Mouse (Mus musculus): ENCODE measurements around the gene Gm10273. TPM values are rescaled to one million over a fixed set of nuclear protein-coding genes. Genes with fewer than 3 reads are reported as not detected.

Gm10273 gene
- polyA plus RNA-seq, 1 experiment: 13.7 TPM

GRCm38 (mm10) chr10:59391907-59392306 lies 3.5 kb upstream of the Gm10273 start:
- DNase-seq (ENCODE audit: low read depth, low spot score): no peak
- 22% methylated on average over 4 of the region's 4 CpGs for WGBS

DNA sequence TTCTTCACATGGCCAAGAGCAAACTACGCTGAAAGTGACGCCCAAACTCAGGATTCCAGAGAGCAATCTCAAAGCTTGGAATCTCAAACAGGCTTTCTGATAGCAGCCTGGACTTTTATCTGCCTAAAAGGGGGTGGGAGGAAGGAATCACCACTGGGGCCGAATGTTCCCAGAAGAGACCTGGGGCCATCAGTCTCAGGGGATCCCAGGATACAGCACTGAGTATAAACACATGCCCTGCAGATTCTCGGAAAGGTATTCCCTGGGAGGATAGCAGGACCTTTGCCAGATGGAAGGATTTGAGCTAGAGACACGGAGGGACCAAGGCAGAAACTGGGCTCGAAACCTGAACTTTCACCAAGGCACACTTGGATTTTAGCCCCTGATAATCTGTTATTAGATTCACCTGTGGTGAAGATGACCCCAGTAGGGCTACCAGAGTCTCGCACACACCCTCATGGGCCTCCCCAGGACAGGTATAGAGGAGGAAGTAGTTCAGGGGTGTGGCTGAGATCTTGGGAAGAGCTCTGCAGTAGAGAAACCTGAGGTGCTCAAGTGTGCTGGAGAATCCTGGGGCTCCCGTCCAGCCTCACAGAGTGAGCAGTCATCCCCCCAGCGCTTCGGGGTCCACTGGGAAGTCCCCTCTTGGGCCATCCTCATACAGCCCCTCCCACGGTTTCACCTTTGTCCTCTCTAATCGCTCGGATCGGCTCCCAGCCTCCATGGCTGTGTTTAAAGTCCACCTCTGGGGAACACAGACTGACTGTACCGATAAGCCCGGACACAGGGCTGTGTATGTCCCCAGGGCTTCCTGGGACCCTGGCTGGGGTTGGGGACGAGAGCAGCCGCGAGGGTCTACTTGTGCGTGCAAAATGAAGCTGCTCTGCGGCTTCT lies 7.7 kb downstream of the Gm10273 start, which contains the start of gene Pla2g12b:
TSS of gene Pla2g12b (plus strand) at position 762 of the 894 bp plus-strand sequence.
- DNase-seq (ENCODE audit: low read depth, low spot score): peak; percentile 33

GRCm38 (mm10) chr10:59403793-59404149 lies 8.3 kb downstream of the Gm10273 start:
- 56% methylated on average over 10 of the region's 10 CpGs for WGBS
- DNase-seq (ENCODE audit: low read depth, low spot score): no peak

More for the DNA sequence above, 7.7 kb downstream of the Gm10273 start, which contains the start of gene Pla2g12b:
- WGBS: 31% methylated on average over 21 of the region's 21 CpGs

- WGBS: 13% methylated on average over 6 of the region's 6 CpGs
- DNase-seq (ENCODE audit: low read depth, low spot score): no peak
Observed at GRCm38 (mm10) chr10:59408499-59408898, 13.1 kb downstream of the Gm10273 start.

GRCm38 (mm10) chr10:59410264-59410663 lies 14.8 kb downstream of the Gm10273 start:
- no peak for DNase-seq (ENCODE audit: low read depth, low spot score)
- 82% methylated on average over 12 of the region's 12 CpGs for WGBS

- DNase-seq (ENCODE audit: low read depth, low spot score): no peak
- 92% methylated on average over 4 of the region's 4 CpGs for WGBS
Observed at GRCm38 (mm10) chr10:59413711-59414110, 18.3 kb downstream of the Gm10273 start.

DNA sequence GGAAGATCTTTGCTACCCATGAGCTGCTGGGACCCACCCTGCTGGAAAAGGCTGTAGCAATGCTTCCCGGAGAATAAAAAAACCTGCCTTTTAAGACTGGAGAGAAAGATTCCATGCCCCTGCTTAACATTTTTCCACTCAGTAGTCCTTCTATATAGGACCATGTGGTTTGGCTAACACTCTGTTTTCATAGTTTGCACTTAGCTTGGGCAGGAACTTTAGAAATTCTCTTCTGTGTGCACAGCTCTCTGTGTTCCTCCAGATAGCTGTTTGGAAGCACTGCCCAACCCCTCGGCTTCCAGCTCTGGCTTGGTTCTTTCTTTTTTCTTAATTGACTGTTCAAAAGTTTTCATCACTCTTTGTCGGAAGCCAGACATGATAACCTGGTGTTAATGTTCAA lies 21.2 kb downstream of the Gm10273 start:
- 78% methylated on average over 3 of the region's 3 CpGs for WGBS

DNA sequence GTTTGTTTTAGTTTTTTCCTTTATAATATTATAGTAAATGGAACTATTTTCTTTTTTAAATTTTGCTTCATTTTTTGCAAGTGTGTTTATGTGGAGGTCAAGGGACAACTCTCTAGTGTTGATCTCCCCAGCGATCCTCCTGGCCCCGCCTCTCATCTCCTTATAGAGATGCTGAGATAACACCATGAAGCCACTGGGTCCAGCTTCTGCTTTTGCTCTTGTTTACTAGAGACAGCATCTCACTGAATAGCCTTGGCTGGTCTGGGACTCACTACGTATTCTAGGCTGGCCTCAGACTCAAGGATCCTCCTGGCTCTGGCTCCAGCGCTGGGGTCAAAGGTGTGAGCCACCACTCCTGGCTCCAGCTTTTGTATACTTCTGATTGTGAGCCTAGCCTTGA lies 24.1 kb downstream of the Gm10273 start:
- 82% methylated on average over 4 of the region's 4 CpGs for WGBS

More for the DNA sequence above, 21.2 kb downstream of the Gm10273 start:
- no peak for DNase-seq (ENCODE audit: low read depth, low spot score)

DNA sequence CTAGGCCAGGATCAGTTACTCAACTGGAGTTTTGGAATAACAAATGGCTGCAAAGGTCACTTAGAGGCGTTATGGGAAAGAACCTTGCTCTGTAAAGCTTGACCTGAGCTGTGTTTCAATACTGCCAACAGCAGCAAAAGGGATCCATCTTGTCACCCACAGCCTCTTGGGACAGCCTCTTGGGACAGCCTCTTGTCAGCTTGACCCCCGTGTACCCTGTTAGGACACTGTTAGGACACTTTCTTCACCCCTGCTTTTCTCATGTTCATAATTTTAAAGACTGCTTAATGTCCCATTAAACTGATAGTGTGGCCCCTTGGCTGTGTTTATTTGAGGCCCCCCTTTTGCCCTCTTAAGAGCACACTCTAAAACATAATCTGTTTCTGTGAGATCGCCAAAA lies 29.0 kb downstream of the Gm10273 start:
- WGBS: 81% methylated on average over 3 of the region's 3 CpGs
- DNase-seq (ENCODE audit: low read depth, low spot score): no peak

More for the DNA sequence above, 24.1 kb downstream of the Gm10273 start:
- no peak for DNase-seq (ENCODE audit: low read depth, low spot score)

DNA sequence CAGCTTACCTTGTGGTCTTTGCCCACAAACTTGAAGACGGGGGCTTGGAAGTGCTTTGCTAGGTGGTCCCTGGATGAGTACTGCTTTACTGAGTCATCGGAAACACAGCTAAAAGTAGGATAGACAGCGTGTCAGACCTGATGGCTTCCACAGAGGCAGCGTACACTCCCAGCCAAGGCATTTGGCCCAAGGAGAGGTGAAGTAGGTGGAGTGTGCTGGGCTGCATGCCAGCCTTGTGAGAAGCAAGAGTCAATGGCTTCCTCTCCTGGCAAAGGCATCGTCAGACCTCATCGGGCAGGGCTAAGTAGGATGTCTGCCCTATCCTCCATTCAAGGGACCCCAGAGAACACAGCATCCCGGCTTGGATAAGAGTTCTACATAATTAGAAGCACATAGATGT lies 29.9 kb downstream of the Gm10273 start:
- DNase-seq (ENCODE audit: low read depth, low spot score): no peak
- WGBS: 44% methylated on average over 7 of the region's 7 CpGs

GRCm38 (mm10) chr10:59426371-59426770 lies 30.9 kb downstream of the Gm10273 start:
- DNase-seq (ENCODE audit: low read depth, low spot score): no peak
- WGBS: 84% methylated on average over 4 of the region's 4 CpGs

DNA sequence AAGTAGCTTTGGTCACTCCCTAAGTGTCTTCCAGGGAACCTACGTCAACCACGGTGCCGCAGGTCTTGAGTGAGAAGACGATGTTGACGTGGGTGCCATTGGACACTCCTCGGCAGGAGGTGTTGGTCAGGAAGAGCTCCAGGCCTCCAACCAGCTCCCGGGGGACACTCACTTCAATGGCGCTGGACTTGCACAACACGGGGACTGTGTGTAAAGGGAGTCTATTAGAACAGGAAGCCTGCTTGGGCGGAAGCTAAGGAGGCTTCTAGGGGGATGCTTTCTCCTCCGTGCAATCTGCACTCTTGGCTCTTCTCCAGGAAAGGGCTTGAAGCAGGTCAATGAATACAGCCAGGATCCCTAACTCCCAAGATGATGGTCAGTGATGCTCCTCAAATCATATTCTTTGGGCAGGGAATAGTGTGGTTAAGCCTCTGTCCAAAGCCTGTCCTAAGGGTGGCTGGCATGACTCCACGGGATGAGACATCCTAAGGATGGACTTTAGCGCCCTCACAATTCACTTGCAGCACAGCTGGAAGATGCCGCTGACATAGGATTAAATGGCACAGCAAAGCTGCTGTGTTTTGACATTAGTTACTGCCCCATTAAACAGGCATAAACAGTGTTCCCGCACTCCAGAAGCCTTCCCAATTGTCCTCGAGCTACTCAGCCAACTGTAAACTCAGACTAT lies 34.2 kb downstream of the Gm10273 start:
- 76% methylated on average over 16 of the region's 16 CpGs for WGBS
- no peak for DNase-seq (ENCODE audit: low read depth, low spot score)

DNA sequence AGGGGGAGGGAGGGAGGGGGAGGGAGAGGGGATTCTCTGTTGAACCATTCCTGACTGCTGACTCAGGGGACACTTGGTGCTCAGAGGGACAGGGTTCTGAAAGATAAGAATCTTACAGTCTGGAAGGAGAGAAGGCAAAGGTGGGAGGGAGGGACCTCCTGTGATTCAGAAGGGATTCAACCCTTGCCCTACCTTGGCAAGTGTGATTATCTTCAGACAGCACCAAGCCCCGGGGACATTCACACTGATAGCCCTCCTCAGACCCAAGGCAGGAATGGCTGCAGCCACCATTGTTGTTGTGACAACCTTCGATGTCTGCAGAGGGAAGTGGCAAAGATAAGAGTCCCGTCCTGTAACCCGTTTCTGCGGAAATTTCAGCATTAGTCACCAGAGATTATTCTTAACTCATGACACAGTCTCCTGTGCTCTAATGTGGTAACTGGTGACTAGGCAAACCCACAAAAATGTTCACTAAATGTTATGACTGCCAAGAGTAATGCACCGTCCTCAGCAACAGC lies 35.3 kb downstream of the Gm10273 start:
- no peak for DNase-seq (ENCODE audit: low read depth, low spot score)
- WGBS: 35% methylated on average over 6 of the region's 6 CpGs

- 94% methylated on average over 18 of the region's 18 CpGs for WGBS
- no peak for DNase-seq (ENCODE audit: low read depth, low spot score)
Observed at GRCm38 (mm10) chr10:59435746-59436145, 40.3 kb downstream of the Gm10273 start.

- 93% methylated on average over 12 of the region's 12 CpGs for WGBS
- no peak for DNase-seq (ENCODE audit: low read depth, low spot score)
Observed at GRCm38 (mm10) chr10:59438651-59439050, 43.2 kb downstream of the Gm10273 start.

- WGBS: 28% methylated on average over 5 of the region's 5 CpGs
- DNase-seq (ENCODE audit: low read depth, low spot score): no peak
Observed at GRCm38 (mm10) chr10:59439508-59439931, 44.1 kb downstream of the Gm10273 start.

GRCm38 (mm10) chr10:59440177-59440576 lies 44.7 kb downstream of the Gm10273 start:
- 64% methylated on average over 6 of the region's 6 CpGs for WGBS
- no peak for DNase-seq (ENCODE audit: low read depth, low spot score)

- no peak for DNase-seq (ENCODE audit: low read depth, low spot score)
- 84% methylated on average over 11 of the region's 11 CpGs for WGBS
Observed at GRCm38 (mm10) chr10:59441735-59442134, 46.3 kb downstream of the Gm10273 start, which contains the start of gene Oit3. Oit3 (minus strand) TSS chr10:59441778.

- DNase-seq (ENCODE audit: low read depth, low spot score): no peak
- 18% methylated on average over 7 of the region's 7 CpGs for WGBS
Observed at GRCm38 (mm10) chr10:59443212-59443611, 47.8 kb downstream of the Gm10273 start.

DNA sequence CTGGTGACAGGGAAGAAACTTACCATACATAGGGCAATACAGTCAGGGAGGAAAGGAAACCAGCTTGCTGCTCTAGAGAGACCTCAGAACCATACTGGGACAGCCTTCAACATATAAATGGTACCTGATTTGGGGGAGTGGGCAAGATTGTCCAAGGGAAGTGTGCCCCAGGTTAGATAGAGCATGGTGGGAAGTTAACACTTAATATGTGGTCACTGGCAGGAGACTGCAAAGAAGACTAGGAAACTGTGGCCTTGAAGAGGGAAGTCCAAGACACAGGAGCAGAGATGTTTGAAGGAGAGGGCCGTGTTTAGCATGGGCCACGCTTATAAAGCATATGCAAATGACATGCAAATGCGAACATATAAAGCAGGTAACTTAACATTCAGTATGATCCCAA lies 48.7 kb downstream of the Gm10273 start:
- no peak for DNase-seq (ENCODE audit: low read depth, low spot score)
- WGBS: 78% methylated on average over 3 of the region's 3 CpGs

All from large intestine, adult 2 months (tissue).